In genomic region chr11:119161665-119162064, GRCm38 (mm10) we compare ENCODE assay signal across 35 mouse cellular contexts.
"Had no signal": no experiment of that assay in that cellular context is flagged by ENCODE, and none has a peak within 500 bp of the region (broad histone marks: within the 10 kb centered on the region; RNA-seq: fewer than 3 reads in every experiment).

No protein-coding gene starts in this region.

- H3K9ac ChIP-seq: heart, embryonic 12.5 days; heart, embryonic 13.5 days; heart, embryonic 15.5 days; hindbrain, embryonic 12.5 days; hindbrain, embryonic 13.5 days; hindbrain, embryonic 14.5 days; hindbrain, embryonic 15.5 days; intestine, embryonic 15.5 days; kidney, embryonic 15.5 days had no signal

- H3K27ac ChIP-seq: heart, embryonic 10.5 days; heart, embryonic 13.5 days; heart, embryonic 15.5 days; hindbrain, embryonic 12.5 days; hindbrain, embryonic 13.5 days; hindbrain, embryonic 14.5 days; hindbrain, embryonic 15.5 days; hindbrain, postnatal 0 days; intestine, embryonic 15.5 days; kidney, embryonic 15.5 days; kidney, postnatal 0 days; layer of hippocampus, adult 2 months had no signal

- H3K36me3 ChIP-seq: heart, embryonic 10.5 days; heart, embryonic 12.5 days; heart, embryonic 13.5 days; heart, embryonic 15.5 days; hindbrain, embryonic 10.5 days; hindbrain, embryonic 12.5 days; hindbrain, embryonic 13.5 days; hindbrain, embryonic 15.5 days; intestine, embryonic 15.5 days; kidney, embryonic 15.5 days had no signal

- ATAC-seq: hindbrain, embryonic 16.5 days; hindbrain, postnatal 0 days; inflammation-experienced regulatory T-cells, adult 6 months; intestine, embryonic 15.5 days; intestine, embryonic 16.5 days; intestine, postnatal 0 days had no signal

- H3K4me2 ChIP-seq: heart, embryonic 11.5 days; heart, embryonic 12.5 days; heart, embryonic 13.5 days; heart, embryonic 15.5 days; hindbrain, embryonic 12.5 days; hindbrain, embryonic 13.5 days; hindbrain, embryonic 14.5 days; hindbrain, embryonic 15.5 days; intestine, embryonic 15.5 days; kidney, embryonic 15.5 days had no signal

- H3K27me3 ChIP-seq: heart, embryonic 15.5 days; hindbrain, embryonic 13.5 days; hindbrain, embryonic 15.5 days; intestine, embryonic 15.5 days had no signal

- H3K4me3 ChIP-seq: heart, embryonic 10.5 days; heart, embryonic 12.5 days; heart, embryonic 13.5 days; heart, embryonic 15.5 days; hindbrain, embryonic 10.5 days; hindbrain, embryonic 12.5 days; hindbrain, embryonic 13.5 days; hindbrain, embryonic 15.5 days; intestine, embryonic 15.5 days; kidney, embryonic 15.5 days; layer of hippocampus, adult 2 months had no signal

- H3K9me3 ChIP-seq: heart, embryonic 10.5 days; heart, embryonic 12.5 days; heart, embryonic 13.5 days; heart, embryonic 15.5 days; hindbrain, embryonic 10.5 days; hindbrain, embryonic 12.5 days; hindbrain, embryonic 13.5 days; hindbrain, embryonic 15.5 days; intestine, embryonic 15.5 days; kidney, embryonic 15.5 days had no signal

- DNase-seq: heart, postnatal 10 days; heart, postnatal 14 days; heart, postnatal 36 days; heart, postnatal 4 days; kidney, adult 11 months; kidney, adult 18-20 months; kidney, adult 2 months; kidney, adult 8-10 months; kidney, adult 9 months; kidney, postnatal 10 days; kidney, postnatal 14 days; kidney, postnatal 25 days; kidney, postnatal 36 days; kidney, postnatal 4 days; layer of hippocampus, adult 9-11 months; layer of hippocampus, postnatal 36 days had no signal
